Mouse (Mus musculus): Measurements from ENCODE around the gene Tfrc. TPM values are rescaled to one million over a fixed set of nuclear protein-coding genes. Genes with fewer than 3 reads are reported as not detected.
A peak's percentile ranks its signal among the peaks of the same experiment; 100 is the strongest.

Gene Tfrc
- polyA plus RNA-seq, 1 experiment from 2014 or later: 50.5 TPM

GRCm38 (mm10) chr16:32664211-32664610, 55.5 kb downstream of the Tfrc start:
- Histone ChIP-seq H3K27ac (0 out of 2 replicates have a peak overlapping the region, but pooled peaks have one; percentile 30), H3K9me3 (no peaks in the 10 kb centered on the region), H3K4me2 (no peak overlapping the region), H3K4me1 (peaks cover 89% of the 10 kb centered on the region), H3K27me3 (no peaks in the 10 kb centered on the region), H3K4me3 (no peak overlapping the region), H3K9ac (no peak overlapping the region), H3K36me3 (0 out of 2 replicates have a peak, but pooled peaks cover 4% of the 10 kb centered on the region)
- 77% methylated on average over 2 of the region's 2 CpGs for WGBS
- no peak for ATAC-seq (ENCODE audit: borderline replicate concordance, extremely low read depth, low FRiP score, low TSS enrichment)

GRCm38 (mm10) chr16:32665851-32666665, 57.3 kb downstream of the Tfrc start:
- H3K9me3 ChIP-seq: no peaks in the 10 kb centered on the region
- 26% methylated on average over 11 of the region's 11 CpGs for WGBS
- H3K9ac ChIP-seq: no peak overlapping the region
- peaks cover 78% of the 10 kb centered on the region for H3K4me1 ChIP-seq
- H3K27ac ChIP-seq: peak overlapping the region; percentile 89
- H3K4me2 ChIP-seq: 0 out of 2 replicates have a peak overlapping the region, but pooled peaks have one; percentile 7
- peak; percentile 37 for ATAC-seq (ENCODE audit: borderline replicate concordance, extremely low read depth, low FRiP score, low TSS enrichment)
- no peaks in the 10 kb centered on the region for H3K27me3 ChIP-seq
- no peak overlapping the region for H3K4me3 ChIP-seq
- H3K36me3 ChIP-seq: peaks cover 15% of the 10 kb centered on the region; the same call in 1 of the 2 replicates

GRCm38 (mm10) chr16:32666671-32667551, 58.2 kb downstream of the Tfrc start:
- H3K9me3 ChIP-seq: no peaks in the 10 kb centered on the region
- peak overlapping the region; percentile 89 for H3K27ac ChIP-seq
- ATAC-seq (ENCODE audit: borderline replicate concordance, extremely low read depth, low FRiP score, low TSS enrichment): no peak
- no peak overlapping the region for H3K4me3 ChIP-seq
- H3K27me3 ChIP-seq: no peaks in the 10 kb centered on the region
- peaks cover 22% of the 10 kb centered on the region; the same call in 1 of the 2 replicates for H3K36me3 ChIP-seq
- H3K4me1 ChIP-seq: peaks cover 69% of the 10 kb centered on the region
- WGBS: 57% methylated on average over 9 of the region's 9 CpGs
- H3K9ac ChIP-seq: no peak overlapping the region
- 0 out of 2 replicates have a peak overlapping the region, but pooled peaks have one; percentile 2 for H3K4me2 ChIP-seq

GRCm38 (mm10) chr16:32667552-32667872, 58.8 kb downstream of the Tfrc start:
- Histone ChIP-seq H3K4me2 (no peak overlapping the region), H3K4me3 (no peak overlapping the region), H3K27ac (peak overlapping the region; percentile 89), H3K27me3 (no peaks in the 10 kb centered on the region), H3K4me1 (peaks cover 67% of the 10 kb centered on the region), H3K9ac (no peak overlapping the region), H3K9me3 (no peaks in the 10 kb centered on the region), H3K36me3 (peaks cover 26% of the 10 kb centered on the region; the same call in 1 of the 2 replicates)
- no peak for ATAC-seq (ENCODE audit: borderline replicate concordance, extremely low read depth, low FRiP score, low TSS enrichment)
- 42% methylated on average over 3 of the region's 3 CpGs for WGBS

GRCm38 (mm10) chr16:32668030-32668429, 59.3 kb downstream of the Tfrc start:
- H3K4me1 ChIP-seq: peaks cover 68% of the 10 kb centered on the region
- peaks cover 26% of the 10 kb centered on the region; the same call in 1 of the 2 replicates for H3K36me3 ChIP-seq
- H3K9ac ChIP-seq: no peak overlapping the region
- no peak overlapping the region for H3K4me3 ChIP-seq
- H3K4me2 ChIP-seq: no peak overlapping the region
- H3K27ac ChIP-seq: peak overlapping the region; percentile 89
- H3K27me3 ChIP-seq: no peaks in the 10 kb centered on the region
- WGBS: 71% methylated on average over 10 of the region's 10 CpGs
- no peak for ATAC-seq (ENCODE audit: borderline replicate concordance, extremely low read depth, low FRiP score, low TSS enrichment)
- H3K9me3 ChIP-seq: no peaks in the 10 kb centered on the region

GRCm38 (mm10) chr16:32668472-32668871, 59.8 kb downstream of the Tfrc start:
- WGBS: 78% methylated on average over 4 of the region's 4 CpGs
- Histone ChIP-seq H3K4me1 (peaks cover 63% of the 10 kb centered on the region), H3K27me3 (no peaks in the 10 kb centered on the region), H3K9ac (no peak overlapping the region), H3K4me3 (no peak overlapping the region), H3K27ac (0 out of 2 replicates have a peak overlapping the region, but pooled peaks have one; percentile 89), H3K9me3 (no peaks in the 10 kb centered on the region), H3K4me2 (no peak overlapping the region), H3K36me3 (peaks cover 26% of the 10 kb centered on the region)
- ATAC-seq (ENCODE audit: borderline replicate concordance, extremely low read depth, low FRiP score, low TSS enrichment): no peak

- Histone ChIP-seq H3K27me3 (no peaks in the 10 kb centered on the region), H3K27ac (no peak overlapping the region), H3K4me1 (peaks cover 56% of the 10 kb centered on the region), H3K9ac (no peak overlapping the region), H3K9me3 (no peaks in the 10 kb centered on the region), H3K4me3 (no peak overlapping the region), H3K4me2 (no peak overlapping the region), H3K36me3 (peaks cover 29% of the 10 kb centered on the region)
- no peak for ATAC-seq (ENCODE audit: borderline replicate concordance, extremely low read depth, low FRiP score, low TSS enrichment)
- 85% methylated on average over 10 of the region's 10 CpGs for WGBS
Observed at GRCm38 (mm10) chr16:32669243-32669642, 60.5 kb downstream of the Tfrc start.

GRCm38 (mm10) chr16:32670354-32671124, 61.8 kb downstream of the Tfrc start:
- H3K9ac ChIP-seq: no peak overlapping the region
- no peak overlapping the region for H3K27ac ChIP-seq
- H3K9me3 ChIP-seq: no peaks in the 10 kb centered on the region
- peaks cover 42% of the 10 kb centered on the region for H3K36me3 ChIP-seq
- WGBS: 74% methylated on average over 10 of the region's 10 CpGs
- no peak for ATAC-seq (ENCODE audit: borderline replicate concordance, extremely low read depth, low FRiP score, low TSS enrichment)
- H3K27me3 ChIP-seq: no peaks in the 10 kb centered on the region
- no peak overlapping the region for H3K4me3 ChIP-seq
- H3K4me2 ChIP-seq: no peak overlapping the region
- H3K4me1 ChIP-seq: peaks cover 45% of the 10 kb centered on the region

GRCm38 (mm10) chr16:32671206-32671887, 62.6 kb downstream of the Tfrc start:
- peaks cover 36% of the 10 kb centered on the region for H3K4me1 ChIP-seq
- no peak overlapping the region for H3K4me3 ChIP-seq
- no peak for ATAC-seq (ENCODE audit: borderline replicate concordance, extremely low read depth, low FRiP score, low TSS enrichment)
- H3K36me3 ChIP-seq: peaks cover 50% of the 10 kb centered on the region
- H3K9me3 ChIP-seq: no peaks in the 10 kb centered on the region
- no peak overlapping the region for H3K9ac ChIP-seq
- H3K4me2 ChIP-seq: no peak overlapping the region
- no peak overlapping the region for H3K27ac ChIP-seq
- H3K27me3 ChIP-seq: no peaks in the 10 kb centered on the region
- 84% methylated on average over 13 of the region's 13 CpGs for WGBS

- Histone ChIP-seq H3K4me3 (no peak overlapping the region), H3K9ac (no peak overlapping the region), H3K27me3 (no peaks in the 10 kb centered on the region), H3K4me1 (peaks cover 27% of the 10 kb centered on the region), H3K27ac (no peak overlapping the region), H3K9me3 (no peaks in the 10 kb centered on the region), H3K4me2 (no peak overlapping the region), H3K36me3 (peaks cover 59% of the 10 kb centered on the region)
- ATAC-seq (ENCODE audit: borderline replicate concordance, extremely low read depth, low FRiP score, low TSS enrichment): no peak
- WGBS: 81% methylated on average over 7 of the region's 7 CpGs
Observed at GRCm38 (mm10) chr16:32672250-32672649, 63.5 kb downstream of the Tfrc start.

Measured in lung, embryonic 15.5 days (tissue).